Mouse (Mus musculus): Measurements from ENCODE around the gene H2-Q10. TPM values are rescaled to one million over a fixed set of nuclear protein-coding genes. Genes with fewer than 3 reads are reported as not detected.
"Not testable (repeated sequence)": the region's sequence is repeated elsewhere in the genome, so short reads cannot be mapped to it uniquely, and the experiment has no call there.

Gene H2-Q10
- polyA plus RNA-seq, 1 experiment from 2014 or later, result 0.21 TPM

- DNase-seq (ENCODE audit: low spot score); H3K36me3 ChIP-seq: not testable (repeated sequence)
- peaks cover 38% of the 10 kb centered on the region for H3K27me3 ChIP-seq (ENCODE audit: insufficient read depth, poor library complexity, severe bottlenecking)
Measured at GRCm38 (mm10) chr17:35435577-35435976, 34.3 kb upstream of the H2-Q10 start.

GRCm38 (mm10) chr17:35437386-35437936 lies 32.4 kb upstream of the H2-Q10 start:
- Histone ChIP-seq H3K27me3 (ENCODE audit: insufficient read depth, poor library complexity, severe bottlenecking) (peaks cover 38% of the 10 kb centered on the region), H3K4me1 (replicated peaks) (peaks cover 13% of the 10 kb centered on the region)
- H3K36me3 ChIP-seq; H3K9me3 ChIP-seq; H3K4me3 ChIP-seq; DNase-seq (ENCODE audit: low spot score); H3K27ac ChIP-seq: not testable (repeated sequence)
- WGBS, result 69% methylated on average over 1 of the region's 1 CpGs

More at GRCm38 (mm10) chr17:35435577-35435976, 34.3 kb upstream of the H2-Q10 start:
- 77% methylated on average over 3 of the region's 3 CpGs for whole genome bisulfite sequencing
- H3K9me3 ChIP-seq, H3K27ac ChIP-seq, H3K4me3 ChIP-seq: not testable (repeated sequence)
- peaks cover 13% of the 10 kb centered on the region for H3K4me1 ChIP-seq (replicated peaks)

GRCm38 (mm10) chr17:35438395-35438794 lies 31.5 kb upstream of the H2-Q10 start:
- not testable (repeated sequence) for DNase-seq (ENCODE audit: low spot score); H3K9me3 ChIP-seq; H3K36me3 ChIP-seq; H3K4me3 ChIP-seq; H3K27ac ChIP-seq
- WGBS, result 76% methylated on average over 3 of the region's 3 CpGs
- H3K4me1 ChIP-seq (replicated peaks), result peaks cover 13% of the 10 kb centered on the region
- H3K27me3 ChIP-seq (ENCODE audit: insufficient read depth, poor library complexity, severe bottlenecking), result peaks cover 36% of the 10 kb centered on the region

GRCm38 (mm10) chr17:35438885-35439284 lies 31.0 kb upstream of the H2-Q10 start, which contains the start of gene H2-Q7:
Gene H2-Q7, plus strand, starts transcription at chr17:35439155.
- 3% methylated on average over 18 of the region's 18 CpGs for WGBS
- H3K9me3 ChIP-seq, result not testable (repeated sequence)

GRCm38 (mm10) chr17:35439295-35439747 lies 30.6 kb upstream of the H2-Q10 start:
- not testable (repeated sequence) for H3K36me3 ChIP-seq, H3K9me3 ChIP-seq
- peak; percentile 62 for DNase-seq (ENCODE audit: low spot score)
- WGBS, result 2% methylated on average over 48 of the region's 48 CpGs
- H3K27ac ChIP-seq, result peak overlapping the region; percentile 84
- peak overlapping the region; percentile 60 for H3K4me3 ChIP-seq
- H3K4me1 ChIP-seq (replicated peaks), result peaks cover 13% of the 10 kb centered on the region
- peaks cover 34% of the 10 kb centered on the region for H3K27me3 ChIP-seq (ENCODE audit: insufficient read depth, poor library complexity, severe bottlenecking)

More at GRCm38 (mm10) chr17:35438885-35439284, 31.0 kb upstream of the H2-Q10 start, which contains the start of gene H2-Q7:
- H3K4me1 ChIP-seq (replicated peaks), result peaks cover 13% of the 10 kb centered on the region
- DNase-seq (ENCODE audit: low spot score), result peak; percentile 79
- peak within 1 kb of the TSS; percentile 60 for H3K4me3 ChIP-seq
- H3K27me3 ChIP-seq (ENCODE audit: insufficient read depth, poor library complexity, severe bottlenecking), result peaks cover 34% of the 10 kb centered on the region
- H3K27ac ChIP-seq, result peak within 1 kb of the TSS; percentile 84
- not testable (repeated sequence) for H3K36me3 ChIP-seq

GRCm38 (mm10) chr17:35439925-35440645 lies 29.8 kb upstream of the H2-Q10 start:
- Histone ChIP-seq H3K4me1 (replicated peaks) (peaks cover 13% of the 10 kb centered on the region), H3K4me3 (peak overlapping the region; percentile 60), H3K27me3 (ENCODE audit: insufficient read depth, poor library complexity, severe bottlenecking) (peaks cover 31% of the 10 kb centered on the region)
- H3K36me3 ChIP-seq, H3K27ac ChIP-seq, H3K9me3 ChIP-seq: not testable (repeated sequence)
- DNase-seq (ENCODE audit: low spot score), result peak; percentile 16
- WGBS, result 40% methylated on average over 27 of the region's 27 CpGs

- Histone ChIP-seq H3K27me3 (ENCODE audit: insufficient read depth, poor library complexity, severe bottlenecking) (peaks cover 23% of the 10 kb centered on the region), H3K4me1 (replicated peaks) (peaks cover 13% of the 10 kb centered on the region)
- H3K9me3 ChIP-seq; H3K4me3 ChIP-seq; DNase-seq (ENCODE audit: low spot score); H3K36me3 ChIP-seq; H3K27ac ChIP-seq: not testable (repeated sequence)
- WGBS, result 85% methylated on average over 2 of the region's 2 CpGs
Measured at GRCm38 (mm10) chr17:35442376-35442775, 27.5 kb upstream of the H2-Q10 start.

- not testable (repeated sequence) for H3K27ac ChIP-seq; H3K9me3 ChIP-seq; H3K4me3 ChIP-seq; DNase-seq (ENCODE audit: low spot score); H3K27me3 ChIP-seq (ENCODE audit: insufficient read depth, poor library complexity, severe bottlenecking); H3K4me1 ChIP-seq (replicated peaks); H3K36me3 ChIP-seq
- WGBS, result 86% methylated on average over 2 of the region's 2 CpGs
Measured at GRCm38 (mm10) chr17:35444510-35444909, 25.4 kb upstream of the H2-Q10 start.

GRCm38 (mm10) chr17:35458247-35458646 lies 11.6 kb upstream of the H2-Q10 start:
- H3K4me1 ChIP-seq (replicated peaks); H3K36me3 ChIP-seq; H3K4me3 ChIP-seq; DNase-seq (ENCODE audit: low spot score); H3K9me3 ChIP-seq; H3K27ac ChIP-seq; H3K27me3 ChIP-seq (ENCODE audit: insufficient read depth, poor library complexity, severe bottlenecking): not testable (repeated sequence)
- WGBS, result no CpG with 5 or more reads among the region's 1 CpGs

- not testable (repeated sequence) for H3K4me3 ChIP-seq; H3K27ac ChIP-seq; H3K36me3 ChIP-seq; H3K9me3 ChIP-seq; H3K27me3 ChIP-seq (ENCODE audit: insufficient read depth, poor library complexity, severe bottlenecking); H3K4me1 ChIP-seq (replicated peaks); DNase-seq (ENCODE audit: low spot score)
- 74% methylated on average over 3 of the region's 9 CpGs for WGBS
Measured at GRCm38 (mm10) chr17:35460513-35461341, 9.2 kb upstream of the H2-Q10 start.

GRCm38 (mm10) chr17:35465651-35466050 lies 4.2 kb upstream of the H2-Q10 start:
- WGBS, result 7% methylated on average over 8 of the region's 8 CpGs
- peaks cover 25% of the 10 kb centered on the region for H3K27me3 ChIP-seq (ENCODE audit: insufficient read depth, poor library complexity, severe bottlenecking)
- H3K9me3 ChIP-seq, H3K4me3 ChIP-seq, H3K27ac ChIP-seq, H3K36me3 ChIP-seq: not testable (repeated sequence)
- DNase-seq (ENCODE audit: low spot score), result peak; percentile 59
- peaks cover 11% of the 10 kb centered on the region for H3K4me1 ChIP-seq (replicated peaks)

GRCm38 (mm10) chr17:35468936-35469335 lies 953 bp upstream of the H2-Q10 start:
- H3K36me3 ChIP-seq; H3K27ac ChIP-seq; DNase-seq (ENCODE audit: low spot score); H3K9me3 ChIP-seq; H3K4me3 ChIP-seq: not testable (repeated sequence)
- 58% methylated on average over 3 of the region's 3 CpGs for WGBS
- peaks cover 47% of the 10 kb centered on the region for H3K27me3 ChIP-seq (ENCODE audit: insufficient read depth, poor library complexity, severe bottlenecking)
- H3K4me1 ChIP-seq (replicated peaks), result peaks cover 13% of the 10 kb centered on the region

- WGBS, result 1% methylated on average over 9 of the region's 9 CpGs
- H3K9me3 ChIP-seq, result no peaks in the 10 kb centered on the region
- H3K4me3 ChIP-seq, result no peak overlapping the region
- H3K36me3 ChIP-seq, result no peaks in the 10 kb centered on the region
- no peak overlapping the region for H3K27ac ChIP-seq
- H3K27me3 ChIP-seq (ENCODE audit: insufficient read depth, poor library complexity, severe bottlenecking), result no peaks in the 10 kb centered on the region; the same call in 1 of the 2 replicates
- no peaks in the 10 kb centered on the region; the same call in 1 of the 2 replicates for H3K4me1 ChIP-seq (replicated peaks)
- DNase-seq (ENCODE audit: low spot score), result peak; percentile 56
Measured at GRCm38 (mm10) chr17:35484066-35484465, 14.2 kb downstream of the H2-Q10 start.

All from hindbrain, embryonic 10.5 days (tissue).